Mouse (Mus musculus) bone marrow, adult 2 months (tissue): ENCODE data around the gene Dock1.

Experiments
- CTCF ChIP-seq: fragments of 200-500 bp; IDR thresholded peaks from 2 replicates; pipeline ENCODE4 v1.5.1; 2011; ENCODE audit warnings: low read length, control low read depth; ENCODE audit not compliant: control insufficient read depth, insufficient read depth
- POLR2A ChIP-seq: fragments of 200-500 bp; IDR thresholded peaks from 2 replicates; pipeline ENCODE4 v1.6.1; 2011; ENCODE audit warnings: low read depth, mild to moderate bottlenecking, control low read depth, low read length, borderline replicate concordance; ENCODE audit not compliant: control insufficient read depth

GRCm38 (mm10) chr7:134757605-134758004, 87.2 kb downstream of the Dock1 start:
- no peak for TF ChIP-seq CTCF
- TF ChIP-seq POLR2A = no peak
